Mouse (Mus musculus): Measurements from ENCODE around the gene Akap9. TPM values are rescaled to one million over a fixed set of nuclear protein-coding genes. Genes with fewer than 3 reads are reported as not detected.

Akap9 gene
- polyA plus RNA-seq, 1 experiment from 2014 or later = 105 TPM

DNA sequence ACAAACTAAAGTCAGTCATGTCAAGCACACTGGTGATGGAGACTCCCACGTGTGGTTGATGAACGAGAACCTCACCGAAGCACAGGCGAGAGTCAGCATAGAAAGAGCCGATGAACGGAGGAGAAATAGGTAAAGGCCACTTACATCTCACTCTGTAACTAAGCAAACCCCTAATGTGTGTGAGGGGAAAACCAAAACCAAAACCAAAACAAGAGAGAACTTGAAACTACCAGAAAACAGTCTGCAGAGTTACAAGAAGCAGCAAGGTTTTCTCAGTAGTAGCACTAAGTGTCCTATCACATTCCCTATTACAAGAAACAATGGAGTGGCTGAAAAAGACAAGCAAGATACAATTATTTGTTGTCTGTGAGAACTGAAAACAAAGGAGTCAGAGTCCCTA is 24.6 kb downstream of the Akap9 start:
- ATAC-seq (replicated peaks; ENCODE audit: extremely low read depth, insufficient read depth, low FRiP score) = no peak
- H3K27ac ChIP-seq (ENCODE audit: low read length) = no peak overlapping the region
- H3K4me1 ChIP-seq (ENCODE audit: control insufficient read depth, insufficient read depth, low read length) = no peaks in the 10 kb centered on the region
- no peak overlapping the region for H3K4me2 ChIP-seq (ENCODE audit: low read depth, low read length)
- no peaks in the 10 kb centered on the region for H3K27me3 ChIP-seq (ENCODE audit: control insufficient read depth, insufficient read depth, low read length)
- 91% methylated on average over 6 of the region's 6 CpGs for WGBS
- no peak overlapping the region for H3K4me3 ChIP-seq (ENCODE audit: low read length)
- no peaks in the 10 kb centered on the region for H3K9me3 ChIP-seq (replicated peaks; ENCODE audit: control insufficient read depth, low read length)
- no peak overlapping the region for H3K9ac ChIP-seq (ENCODE audit: low read length)
- H3K36me3 ChIP-seq (ENCODE audit: control insufficient read depth, insufficient read depth) = peaks cover 26% of the 10 kb centered on the region

DNA sequence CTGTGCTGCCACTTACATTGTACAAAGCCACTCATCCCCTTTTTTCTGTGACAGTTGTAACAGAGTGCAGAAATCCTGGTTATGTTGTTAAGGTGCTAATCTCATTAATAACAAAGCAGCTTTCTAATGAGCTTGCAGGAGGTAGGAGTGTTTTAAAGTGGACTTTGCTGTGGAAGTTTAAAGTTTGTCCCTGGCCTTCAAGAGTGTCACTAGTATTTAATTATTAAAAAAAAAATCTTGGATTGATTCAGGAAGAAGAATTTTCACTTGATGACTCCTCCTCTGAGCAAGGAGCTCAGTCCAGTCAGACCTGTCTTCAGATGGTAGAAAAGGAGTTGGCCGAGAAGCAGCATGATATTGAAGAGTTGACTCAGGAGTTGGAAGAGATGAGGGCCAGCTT is 26.7 kb downstream of the Akap9 start:
- H3K27me3 ChIP-seq (ENCODE audit: control insufficient read depth, insufficient read depth, low read length) = no peaks in the 10 kb centered on the region
- ATAC-seq (replicated peaks; ENCODE audit: extremely low read depth, insufficient read depth, low FRiP score) = no peak
- no peak overlapping the region for H3K4me2 ChIP-seq (ENCODE audit: low read depth, low read length)
- H3K36me3 ChIP-seq (ENCODE audit: control insufficient read depth, insufficient read depth) = peaks cover 21% of the 10 kb centered on the region; the same call in 1 of the 2 replicates
- WGBS = 83% methylated on average over 1 of the region's 1 CpGs
- H3K9me3 ChIP-seq (replicated peaks; ENCODE audit: control insufficient read depth, low read length) = no peaks in the 10 kb centered on the region
- H3K4me1 ChIP-seq (ENCODE audit: control insufficient read depth, insufficient read depth, low read length) = no peaks in the 10 kb centered on the region; the same call in 1 of the 2 replicates
- H3K27ac ChIP-seq (ENCODE audit: low read length) = no peak overlapping the region
- H3K4me3 ChIP-seq (ENCODE audit: low read length) = no peak overlapping the region
- H3K9ac ChIP-seq (ENCODE audit: low read length) = no peak overlapping the region

DNA sequence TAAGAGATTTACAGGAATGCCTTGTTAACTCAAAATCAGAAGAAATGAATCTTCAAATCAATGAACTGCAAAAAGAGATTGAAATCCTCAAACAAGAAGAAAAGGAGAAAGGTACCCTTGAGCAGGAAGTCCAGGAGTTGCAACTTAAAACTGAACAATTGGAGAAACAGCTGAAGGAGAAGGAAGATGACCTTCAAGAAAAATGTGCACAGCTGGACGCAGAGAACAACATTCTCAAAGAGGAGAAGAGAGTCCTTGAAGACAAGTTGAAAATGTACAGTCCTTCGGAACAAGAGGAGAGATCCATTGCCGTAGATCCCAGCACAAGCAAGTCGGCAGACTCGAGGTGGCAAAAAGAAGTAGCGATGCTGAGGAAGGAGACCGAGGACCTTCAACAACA is 33.4 kb downstream of the Akap9 start:
- no peaks in the 10 kb centered on the region; the same call in 1 of the 2 replicates for H3K4me1 ChIP-seq (ENCODE audit: control insufficient read depth, insufficient read depth, low read length)
- no peak for ATAC-seq (replicated peaks; ENCODE audit: extremely low read depth, insufficient read depth, low FRiP score)
- H3K4me3 ChIP-seq (ENCODE audit: low read length) = no peak overlapping the region
- H3K9ac ChIP-seq (ENCODE audit: low read length) = no peak overlapping the region
- peaks cover 25% of the 10 kb centered on the region; the same call in 1 of the 2 replicates for H3K36me3 ChIP-seq (ENCODE audit: control insufficient read depth, insufficient read depth)
- no peaks in the 10 kb centered on the region for H3K9me3 ChIP-seq (replicated peaks; ENCODE audit: control insufficient read depth, low read length)
- H3K27me3 ChIP-seq (ENCODE audit: control insufficient read depth, insufficient read depth, low read length) = no peaks in the 10 kb centered on the region
- 92% methylated on average over 7 of the region's 7 CpGs for WGBS
- H3K27ac ChIP-seq (ENCODE audit: low read length) = no peak overlapping the region
- H3K4me2 ChIP-seq (ENCODE audit: low read depth, low read length) = no peak overlapping the region

DNA sequence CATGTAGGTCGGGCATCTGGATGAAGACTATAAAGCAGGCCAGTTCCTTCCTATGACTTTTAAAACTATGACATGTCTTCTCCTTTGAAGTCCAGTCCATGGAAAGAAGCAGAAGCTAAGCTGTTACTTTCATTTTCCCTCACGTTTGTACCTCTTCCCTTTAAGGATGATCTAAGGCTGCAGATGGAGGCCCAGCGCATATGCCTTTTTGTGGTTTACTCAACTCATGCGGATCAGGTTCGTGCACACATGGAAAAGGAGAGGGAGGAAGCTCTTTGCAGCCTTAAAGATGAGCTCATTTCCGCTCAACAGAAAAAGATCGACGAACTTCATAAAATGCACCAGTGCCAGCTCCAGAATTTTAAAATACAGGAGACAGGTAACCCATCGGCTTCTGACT is 40.6 kb downstream of the Akap9 start:
- no peak for ATAC-seq (replicated peaks; ENCODE audit: extremely low read depth, insufficient read depth, low FRiP score)
- Histone ChIP-seq H3K4me2 (ENCODE audit: low read depth, low read length) (no peak overlapping the region), H3K36me3 (ENCODE audit: control insufficient read depth, insufficient read depth) (peaks cover 26% of the 10 kb centered on the region), H3K9ac (ENCODE audit: low read length) (no peak overlapping the region), H3K27ac (ENCODE audit: low read length) (no peak overlapping the region), H3K27me3 (ENCODE audit: control insufficient read depth, insufficient read depth, low read length) (no peaks in the 10 kb centered on the region), H3K4me1 (ENCODE audit: control insufficient read depth, insufficient read depth, low read length) (no peaks in the 10 kb centered on the region), H3K9me3 (replicated peaks; ENCODE audit: control insufficient read depth, low read length) (no peaks in the 10 kb centered on the region), H3K4me3 (ENCODE audit: low read length) (no peak overlapping the region)
- WGBS = 87% methylated on average over 9 of the region's 9 CpGs

DNA sequence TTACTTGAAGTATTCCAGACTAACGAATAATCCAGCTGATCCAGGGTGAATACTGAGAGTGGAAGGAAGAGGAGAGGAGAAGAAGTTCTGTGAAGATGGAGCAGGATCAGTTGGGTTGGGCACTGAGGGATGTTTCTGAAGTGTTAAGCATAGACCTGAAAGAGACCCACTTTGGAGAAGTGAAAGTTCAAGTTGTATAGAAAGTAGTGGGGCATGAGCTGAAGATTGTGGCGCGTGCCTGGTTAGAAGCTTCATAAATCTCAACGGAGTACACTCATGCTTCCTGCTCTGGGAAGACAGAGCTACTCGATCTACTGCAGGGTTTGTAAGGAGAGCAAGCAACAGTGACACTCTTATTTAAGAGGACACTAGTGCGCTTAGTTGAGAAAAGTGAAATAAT is 41.3 kb downstream of the Akap9 start:
- Histone ChIP-seq H3K27ac (ENCODE audit: low read length) (no peak overlapping the region), H3K4me1 (ENCODE audit: control insufficient read depth, insufficient read depth, low read length) (no peaks in the 10 kb centered on the region), H3K9ac (ENCODE audit: low read length) (no peak overlapping the region), H3K4me2 (ENCODE audit: low read depth, low read length) (no peak overlapping the region), H3K4me3 (ENCODE audit: low read length) (no peak overlapping the region), H3K9me3 (replicated peaks; ENCODE audit: control insufficient read depth, low read length) (no peaks in the 10 kb centered on the region), H3K36me3 (ENCODE audit: control insufficient read depth, insufficient read depth) (peaks cover 30% of the 10 kb centered on the region), H3K27me3 (ENCODE audit: control insufficient read depth, insufficient read depth, low read length) (no peaks in the 10 kb centered on the region)
- WGBS = 93% methylated on average over 6 of the region's 6 CpGs
- ATAC-seq (replicated peaks; ENCODE audit: extremely low read depth, insufficient read depth, low FRiP score) = no peak

DNA sequence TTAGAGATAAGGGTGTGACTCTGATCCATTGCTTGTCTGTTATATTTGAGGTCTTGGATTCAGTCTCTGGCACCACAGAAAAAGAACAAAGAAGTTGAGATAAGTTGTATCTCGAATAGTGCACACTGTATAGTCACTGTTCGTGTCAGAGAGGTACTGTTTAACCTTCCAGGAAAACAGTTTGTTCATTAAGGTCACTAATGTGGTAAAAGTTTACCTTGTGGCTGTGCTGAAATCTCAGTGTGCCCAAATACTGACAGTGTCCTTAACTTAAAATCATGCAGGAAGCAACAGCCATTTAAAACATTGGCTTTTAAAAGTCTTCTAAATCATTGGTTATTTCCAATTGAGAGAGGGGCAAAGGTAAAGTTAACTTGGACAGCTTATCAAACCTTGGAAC is 43.1 kb downstream of the Akap9 start:
- no peak overlapping the region for H3K4me2 ChIP-seq (ENCODE audit: low read depth, low read length)
- H3K36me3 ChIP-seq (ENCODE audit: control insufficient read depth, insufficient read depth) = peaks cover 34% of the 10 kb centered on the region
- ATAC-seq (replicated peaks; ENCODE audit: extremely low read depth, insufficient read depth, low FRiP score) = no peak
- 53% methylated on average over 2 of the region's 2 CpGs for WGBS
- no peaks in the 10 kb centered on the region for H3K9me3 ChIP-seq (replicated peaks; ENCODE audit: control insufficient read depth, low read length)
- no peaks in the 10 kb centered on the region for H3K27me3 ChIP-seq (ENCODE audit: control insufficient read depth, insufficient read depth, low read length)
- H3K4me1 ChIP-seq (ENCODE audit: control insufficient read depth, insufficient read depth, low read length) = peaks cover under 1% of the 10 kb centered on the region; the same call in 1 of the 2 replicates
- no peak overlapping the region for H3K27ac ChIP-seq (ENCODE audit: low read length)
- H3K9ac ChIP-seq (ENCODE audit: low read length) = no peak overlapping the region
- H3K4me3 ChIP-seq (ENCODE audit: low read length) = no peak overlapping the region

DNA sequence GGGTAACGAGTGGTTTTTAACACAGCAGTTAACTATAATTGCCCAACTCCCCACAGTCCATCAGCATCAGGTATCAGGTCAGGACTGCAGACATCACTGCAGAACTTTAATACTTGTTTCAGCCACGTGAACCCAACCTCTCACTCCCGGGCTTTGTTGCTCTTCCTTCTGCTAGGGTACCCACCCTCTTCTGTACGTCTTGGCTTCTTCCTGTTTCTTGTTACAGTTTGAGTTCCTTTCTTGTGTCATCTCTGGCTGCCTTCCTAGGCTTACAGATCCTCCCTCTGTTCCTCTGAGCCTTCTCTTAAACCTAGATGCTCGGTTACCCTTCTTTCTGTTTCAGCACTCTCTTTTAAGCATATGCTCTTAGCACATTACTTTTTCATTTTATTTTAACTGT is 45.9 kb downstream of the Akap9 start:
- peaks cover 32% of the 10 kb centered on the region for H3K36me3 ChIP-seq (ENCODE audit: control insufficient read depth, insufficient read depth)
- 75% methylated on average over 5 of the region's 5 CpGs for WGBS
- no peak for ATAC-seq (replicated peaks; ENCODE audit: extremely low read depth, insufficient read depth, low FRiP score)
- H3K27ac ChIP-seq (ENCODE audit: low read length) = no peak overlapping the region
- peaks cover 4% of the 10 kb centered on the region; the same call in 1 of the 2 replicates for H3K4me1 ChIP-seq (ENCODE audit: control insufficient read depth, insufficient read depth, low read length)
- no peak overlapping the region for H3K4me2 ChIP-seq (ENCODE audit: low read depth, low read length)
- no peak overlapping the region for H3K9ac ChIP-seq (ENCODE audit: low read length)
- H3K27me3 ChIP-seq (ENCODE audit: control insufficient read depth, insufficient read depth, low read length) = no peaks in the 10 kb centered on the region
- H3K4me3 ChIP-seq (ENCODE audit: low read length) = no peak overlapping the region
- H3K9me3 ChIP-seq (replicated peaks; ENCODE audit: control insufficient read depth, low read length) = no peaks in the 10 kb centered on the region

DNA sequence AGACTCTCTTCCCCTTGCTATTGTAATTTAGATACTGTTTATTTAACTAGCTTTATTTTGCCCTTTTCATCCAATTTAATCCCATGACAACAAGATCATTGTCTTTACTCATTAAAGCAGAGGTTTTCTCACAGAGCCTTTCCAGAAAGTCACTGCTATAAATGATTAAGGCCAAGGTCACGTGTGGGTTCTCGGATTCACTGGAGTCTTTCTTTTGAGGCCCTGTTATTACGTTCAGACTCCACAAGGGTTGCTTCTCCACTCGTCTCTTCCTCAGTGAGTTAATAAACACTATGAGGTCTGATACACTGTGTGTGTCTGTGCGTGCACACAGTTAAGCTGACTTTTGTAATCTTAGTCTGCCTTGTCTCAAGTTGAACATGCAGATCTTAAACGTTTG is 47.0 kb downstream of the Akap9 start:
- ATAC-seq (replicated peaks; ENCODE audit: extremely low read depth, insufficient read depth, low FRiP score) = no peak
- Histone ChIP-seq H3K4me2 (ENCODE audit: low read depth, low read length) (no peak overlapping the region), H3K9me3 (replicated peaks; ENCODE audit: control insufficient read depth, low read length) (no peaks in the 10 kb centered on the region), H3K9ac (ENCODE audit: low read length) (no peak overlapping the region), H3K4me1 (ENCODE audit: control insufficient read depth, insufficient read depth, low read length) (peaks cover 4% of the 10 kb centered on the region; the same call in 1 of the 2 replicates), H3K27ac (ENCODE audit: low read length) (no peak overlapping the region), H3K4me3 (ENCODE audit: low read length) (no peak overlapping the region), H3K36me3 (ENCODE audit: control insufficient read depth, insufficient read depth) (peaks cover 26% of the 10 kb centered on the region), H3K27me3 (ENCODE audit: control insufficient read depth, insufficient read depth, low read length) (no peaks in the 10 kb centered on the region)
- 75% methylated on average over 6 of the region's 6 CpGs for WGBS

DNA sequence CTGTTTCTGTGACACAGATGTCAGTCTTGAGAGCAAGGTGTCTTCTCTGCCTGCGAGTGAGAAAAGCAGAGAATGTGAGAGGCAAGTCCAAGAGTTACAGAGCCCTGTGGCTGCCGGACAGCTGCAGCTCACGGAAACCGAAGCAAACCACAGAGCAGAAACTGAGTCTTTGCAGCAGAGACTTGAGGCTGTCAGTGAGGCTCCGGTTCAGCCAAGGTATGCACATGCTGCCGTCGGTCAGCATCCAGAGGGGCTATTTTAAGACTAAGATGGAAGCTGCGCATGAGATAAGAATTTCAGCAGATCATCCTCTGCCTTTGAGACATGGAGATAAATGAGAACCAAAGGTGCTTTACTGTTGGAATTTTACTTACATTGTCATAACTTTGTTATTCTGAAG is 48.3 kb downstream of the Akap9 start:
- no peak for ATAC-seq (replicated peaks; ENCODE audit: extremely low read depth, insufficient read depth, low FRiP score)

More for the DNA sequence above, 48.3 kb downstream of the Akap9 start:
- Histone ChIP-seq H3K27ac (ENCODE audit: low read length) (no peak overlapping the region), H3K9me3 (replicated peaks; ENCODE audit: control insufficient read depth, low read length) (no peaks in the 10 kb centered on the region), H3K36me3 (ENCODE audit: control insufficient read depth, insufficient read depth) (peaks cover 20% of the 10 kb centered on the region), H3K4me1 (ENCODE audit: control insufficient read depth, insufficient read depth, low read length) (peaks cover 4% of the 10 kb centered on the region; the same call in 1 of the 2 replicates), H3K4me3 (ENCODE audit: low read length) (no peak overlapping the region), H3K9ac (ENCODE audit: low read length) (no peak overlapping the region), H3K27me3 (ENCODE audit: control insufficient read depth, insufficient read depth, low read length) (no peaks in the 10 kb centered on the region), H3K4me2 (ENCODE audit: low read depth, low read length) (no peak overlapping the region)
- 42% methylated on average over 8 of the region's 8 CpGs for WGBS
